Mouse (Mus musculus) left cerebral cortex, adult 9 months (tissue): Measurements from ENCODE around the gene Mfsd11.

Experiments
- DNase-seq, 2 experiments: peaks; one replicate each; pipeline ENCODE4 v3.0.0; 2022; ENCODE audit warnings: low spot score in 2 of 2

Gene Mfsd11

GRCm38 (mm10) chr11:116821057-116821940, 30.9 kb upstream of the Mfsd11 start:
- no peak for DNase-seq

GRCm38 (mm10) chr11:116822215-116822614, 30.0 kb upstream of the Mfsd11 start:
- no peak for DNase-seq

- DNase-seq, result peak in 1 of 2 experiments; percentile 42
Measured at GRCm38 (mm10) chr11:116822626-116823025, 29.6 kb upstream of the Mfsd11 start.

GRCm38 (mm10) chr11:116823255-116823654, 29.0 kb upstream of the Mfsd11 start:
- DNase-seq, result no peak

DNA sequence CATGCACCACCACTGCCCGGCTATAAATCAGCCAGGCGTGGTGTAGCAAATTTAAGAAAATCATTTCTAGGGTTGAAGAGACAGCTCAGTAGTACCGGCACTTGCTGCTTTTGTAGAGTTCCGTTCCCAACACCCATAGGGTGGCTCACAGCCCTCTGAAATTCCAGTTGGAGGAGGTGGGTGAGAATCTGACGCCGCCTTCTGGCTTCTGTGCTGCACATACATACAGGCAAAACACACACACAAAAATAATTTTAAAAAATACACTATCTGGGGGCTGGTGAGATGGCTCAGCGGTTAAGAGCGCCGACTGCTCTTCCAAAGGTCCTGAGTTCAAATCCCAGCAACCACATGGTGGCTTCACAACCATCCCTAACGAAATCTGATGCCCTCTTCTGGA, 28.4 kb upstream of the Mfsd11 start:
- peak in 1 of 2 experiments; percentile 28 for DNase-seq

DNA sequence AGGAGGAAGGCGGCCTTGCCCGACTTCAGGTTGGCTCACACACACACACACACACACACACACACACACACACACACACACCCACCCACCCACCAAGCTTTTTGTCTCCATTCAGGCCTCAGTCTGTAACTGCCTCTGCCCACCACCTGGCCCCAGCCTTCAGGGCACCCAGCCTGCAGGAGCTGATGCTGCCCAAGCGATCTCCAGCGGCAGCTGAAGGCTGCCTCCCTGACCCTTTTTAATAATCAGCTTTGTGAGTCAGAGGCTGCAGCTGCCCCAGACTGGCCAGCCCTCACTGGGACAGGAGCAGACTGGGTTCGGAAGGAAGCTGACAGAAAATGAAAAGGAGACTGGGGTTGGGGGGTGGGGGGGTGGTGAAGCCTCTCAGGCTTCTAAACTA, 27.0 kb upstream of the Mfsd11 start:
- DNase-seq, result no peak

DNA sequence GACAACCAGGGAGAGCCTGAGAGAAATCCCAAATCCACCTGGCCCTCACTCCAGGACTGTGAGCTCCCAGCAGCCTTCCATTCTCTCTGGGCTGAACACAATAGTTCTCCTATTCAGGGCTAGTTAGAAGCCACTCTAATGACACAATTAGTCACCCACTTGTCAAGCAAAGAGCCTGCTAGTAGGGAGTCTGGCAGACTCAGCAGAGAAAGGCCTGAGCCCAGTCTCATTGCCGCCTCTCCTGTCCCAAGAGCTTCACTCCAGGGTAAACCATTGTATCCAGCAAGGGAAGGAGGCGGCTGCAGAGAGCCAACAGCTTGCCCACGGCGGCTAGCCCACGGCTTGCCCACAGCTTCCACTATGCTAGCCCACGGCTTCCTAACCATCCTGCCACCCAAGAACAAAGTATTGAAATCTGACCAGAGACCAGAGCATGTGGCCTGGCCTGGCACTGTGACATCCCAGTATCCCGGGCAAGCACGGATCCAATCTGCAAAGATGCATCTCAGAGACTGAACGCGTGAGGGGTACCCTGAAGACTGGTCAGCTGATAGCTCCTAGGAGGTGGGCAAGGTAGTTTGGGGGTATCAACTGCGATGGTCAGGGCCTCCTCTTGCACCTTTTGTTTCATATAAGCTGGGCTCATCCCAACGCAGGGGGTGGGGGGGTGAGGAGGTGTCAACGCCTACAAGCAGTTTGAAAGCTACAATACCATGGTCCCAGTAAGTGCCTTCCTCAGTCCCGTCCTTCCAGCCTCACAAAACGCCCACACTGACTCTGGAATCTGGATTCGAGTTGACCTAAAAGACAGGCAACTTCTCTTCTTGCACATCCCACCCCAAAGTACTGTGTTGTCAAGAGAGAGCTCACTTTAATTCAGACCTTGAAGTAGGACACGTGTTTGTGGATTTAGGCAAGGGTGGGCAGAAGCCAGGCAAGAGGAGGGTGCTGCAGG, 25.4 kb upstream of the Mfsd11 start:
- DNase-seq, result no peak

GRCm38 (mm10) chr11:116827534-116828165, 24.6 kb upstream of the Mfsd11 start, which contains the start of gene Mxra7:
TSS of gene Mxra7 (minus strand) at chr11:116828046.
- DNase-seq, result no peak

- no peak for DNase-seq
Measured at GRCm38 (mm10) chr11:116832172-116832685, 20.0 kb upstream of the Mfsd11 start.

DNA sequence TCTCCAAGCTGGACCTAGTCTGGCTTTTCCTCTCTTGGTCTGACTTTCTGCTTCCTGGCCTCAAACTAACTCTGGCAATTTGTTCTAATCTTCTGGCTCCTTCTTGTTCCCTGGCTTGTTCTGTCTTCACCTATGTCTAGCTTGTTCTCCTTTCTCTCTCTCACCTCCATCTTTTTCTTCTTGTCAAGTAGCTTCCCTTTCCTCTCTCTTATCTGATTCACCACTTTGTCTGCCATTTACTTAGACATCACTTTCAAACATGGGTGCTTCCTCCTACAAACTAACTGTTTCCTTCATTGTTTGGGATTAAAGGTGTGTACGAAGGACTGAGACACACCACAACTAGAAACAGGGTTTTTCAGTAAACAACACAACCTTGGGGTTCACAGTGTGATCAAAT, 17.3 kb upstream of the Mfsd11 start:
- DNase-seq, result no peak

DNA sequence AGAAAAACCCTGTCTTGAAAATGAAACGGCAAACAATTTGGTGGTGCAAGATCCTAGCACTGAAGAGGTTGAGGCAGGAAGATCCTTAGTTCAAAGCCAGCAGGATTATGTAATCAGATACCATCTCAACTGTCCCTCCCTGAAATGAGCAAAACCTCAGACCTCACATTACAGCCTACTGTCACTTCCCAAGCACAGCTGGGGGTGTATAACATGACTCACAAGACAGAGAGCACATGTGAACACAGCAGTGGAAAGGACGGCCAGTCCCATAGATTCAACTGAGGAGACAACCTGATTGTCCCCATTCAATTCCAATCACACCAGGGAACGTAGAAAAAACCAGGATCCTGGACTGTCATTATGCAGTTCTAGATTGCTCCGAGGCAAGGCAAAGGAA, 16.0 kb upstream of the Mfsd11 start:
- no peak for DNase-seq

DNA sequence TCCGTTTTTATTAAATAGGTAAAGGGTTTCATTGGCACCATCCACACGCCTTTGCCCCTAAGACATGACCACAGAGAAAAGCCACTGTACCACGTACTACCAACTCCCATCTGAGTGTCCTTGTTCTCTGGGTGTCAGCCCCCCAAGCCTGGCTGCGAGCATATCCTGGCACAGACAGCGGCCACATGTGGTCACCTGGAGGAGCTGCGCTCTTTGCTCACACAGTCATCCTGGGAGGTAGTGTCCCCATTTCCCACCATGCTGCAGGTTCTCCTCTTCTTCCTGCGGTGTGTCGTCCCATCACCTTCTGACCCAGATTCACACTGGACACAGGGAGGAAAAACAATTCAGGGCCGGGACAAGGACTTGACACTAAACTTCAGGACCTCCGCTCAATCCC, 14.8 kb upstream of the Mfsd11 start:
- DNase-seq, result no peak

- DNase-seq, result no peak
Measured at GRCm38 (mm10) chr11:116838936-116839335, 13.3 kb upstream of the Mfsd11 start.

DNA sequence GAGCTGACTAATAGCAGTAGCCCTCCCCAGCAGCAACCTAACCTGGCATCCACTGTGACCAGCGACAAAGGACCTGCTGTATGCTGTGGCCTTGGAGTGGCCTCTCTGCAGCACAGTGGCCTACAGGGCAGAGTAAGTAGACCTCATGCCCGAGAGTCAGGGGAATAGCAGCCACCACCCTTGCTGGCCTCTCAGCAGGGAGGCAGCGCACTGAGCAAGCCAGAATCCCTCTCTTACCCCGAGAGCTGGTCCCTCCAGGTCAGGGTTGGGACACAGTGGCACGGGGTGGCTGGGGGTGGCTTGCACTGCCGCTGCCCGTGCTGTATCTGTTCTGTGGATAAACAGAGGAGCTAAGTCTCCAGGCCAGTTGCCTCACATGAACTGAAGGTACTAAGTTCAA, 12.6 kb upstream of the Mfsd11 start:
- no peak for DNase-seq

GRCm38 (mm10) chr11:116840748-116841147, 11.5 kb upstream of the Mfsd11 start:
- DNase-seq, result no peak

DNA sequence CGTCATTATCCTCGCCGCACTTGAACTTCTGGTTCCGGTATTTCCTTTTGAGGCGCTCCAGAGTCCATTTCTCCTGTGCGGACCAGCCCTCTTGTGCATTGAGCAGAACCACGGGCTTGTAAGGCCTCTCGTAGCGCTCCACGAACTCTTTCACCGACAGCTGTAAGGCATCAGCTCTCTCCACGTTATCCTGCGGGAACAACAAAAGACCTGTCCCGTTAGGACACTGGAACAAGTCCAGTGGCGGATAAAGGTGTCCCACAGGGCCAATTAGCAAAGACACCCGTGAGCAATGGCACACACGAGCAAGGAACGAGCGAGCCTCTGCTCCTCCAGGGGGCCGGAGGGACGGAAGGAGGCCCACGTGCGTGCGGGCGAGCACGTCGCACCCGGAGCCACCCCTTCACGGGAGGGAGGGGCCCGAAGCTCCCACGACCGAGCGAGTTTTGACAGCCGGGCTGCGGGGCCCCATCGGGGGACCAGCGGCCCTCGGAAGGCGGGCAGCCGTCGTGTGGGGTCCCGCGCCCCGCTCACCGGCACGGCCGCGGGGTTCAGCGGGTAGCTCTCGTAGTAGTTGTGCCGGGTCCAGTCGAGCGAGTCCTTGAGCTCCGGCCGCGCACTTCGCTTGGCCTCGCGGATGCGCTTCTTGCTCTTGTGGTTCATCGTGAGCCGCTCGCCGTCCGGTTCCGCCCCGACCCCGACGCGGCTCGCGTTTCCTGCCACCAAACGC, 9.5 kb upstream of the Mfsd11 start:
- DNase-seq, result peak in 1 of 2 experiments; percentile 54

DNA sequence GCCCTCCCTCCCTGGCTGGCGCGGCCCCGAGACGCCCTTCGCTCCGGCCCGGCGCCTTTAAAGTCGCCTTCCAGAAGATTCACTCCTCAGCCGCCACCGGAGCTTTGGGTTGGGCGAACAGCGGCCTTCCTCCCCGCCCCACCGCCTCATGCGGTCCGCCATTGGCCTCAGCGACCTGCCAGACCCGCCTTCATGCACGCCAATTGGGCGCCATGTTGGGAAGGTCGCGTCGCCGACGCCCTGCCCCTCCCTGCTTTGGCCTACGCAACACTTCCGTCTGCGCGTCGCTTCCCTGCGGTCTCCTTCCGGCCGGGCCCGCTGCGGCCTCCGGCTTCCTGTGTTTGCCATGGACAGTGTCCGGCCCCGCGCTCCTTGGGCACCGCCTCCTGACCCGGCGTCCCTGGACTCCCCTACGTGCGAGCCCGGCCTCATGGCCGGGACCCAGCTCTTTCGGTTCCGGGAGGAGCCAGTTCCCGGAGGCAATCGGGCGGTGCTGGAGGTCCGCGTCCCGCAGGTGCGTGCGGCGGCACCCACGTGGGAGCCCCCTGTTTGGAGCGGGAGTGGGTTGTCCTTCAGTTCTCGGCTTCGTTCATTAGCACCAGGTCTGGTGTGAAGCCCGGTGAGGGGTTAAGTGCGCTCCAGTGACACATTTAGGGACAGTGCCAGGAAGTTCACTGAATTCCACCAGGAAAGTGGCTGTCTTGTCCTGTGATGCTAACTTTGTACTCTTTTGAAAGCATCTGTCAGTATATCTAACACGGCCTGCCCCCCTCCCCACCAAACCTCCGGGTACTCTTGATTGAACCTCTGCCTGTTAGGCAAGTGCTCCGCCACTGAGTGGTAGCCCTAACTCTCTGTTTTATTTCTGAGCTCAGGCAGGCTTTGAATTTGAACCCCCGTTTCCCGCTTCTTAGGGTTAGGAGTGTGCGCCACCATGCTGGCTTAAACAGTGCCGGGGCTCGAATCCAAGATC, 8.7 kb upstream of the Mfsd11 start, which contains the start of the genes Mettl23 and Jmjd6:
Gene Mettl23 (plus strand): TSS at position 18 of the 973 bp plus-strand sequence.
Gene Jmjd6 (minus strand): TSS at position 189 of the 973 bp plus-strand sequence.
- peak; percentile 96 to 97 for DNase-seq

- DNase-seq, result no peak
Measured at GRCm38 (mm10) chr11:116846593-116847181, 5.6 kb upstream of the Mfsd11 start.
